Mouse (Mus musculus) cerebellum, adult 9-11 months (tissue): ENCODE measurements around the gene Abhd4.

ENCODE experiments used
- DNase-seq: peaks from one replicate; pipeline ENCODE4 v3.0.0; 2022

The Abhd4 gene

GRCm38 (mm10) chr14:54300136-54300535, 46.1 kb downstream of the Abhd4 start:
- no peak for DNase-seq

- DNase-seq = no peak
These were observed 46.7 kb downstream of the Abhd4 start for GRCm38 (mm10) chr14:54300676-54301075.

- DNase-seq = no peak
These were observed 57.8 kb downstream of the Abhd4 start for GRCm38 (mm10) chr14:54311763-54312162.
